Mouse (Mus musculus) left cerebral cortex, postnatal 10 days (tissue): ENCODE data around the gene Nle1. TPM values are rescaled to one million over a fixed set of nuclear protein-coding genes. Genes with fewer than 3 reads are reported as not detected.

Experiments used
- DNase-seq, 2 experiments: peaks; one replicate each; pipeline ENCODE4 v3.0.0; 2021 to 2022; ENCODE audit warnings: low spot score in 2 of 2, mixed read lengths in 1 of 2; ENCODE audit errors: extremely low spot score in 1 of 2
- intact Hi-C: fragments of 180-260 bp; cut with DNase I; formaldehyde crosslinking; loops from one replicate; pipeline ENCODE4 v1.15.1; 2025
- total RNA-seq, 2 experiments: library from RNA; stranded (reverse); gene quantifications; 2 replicates each; pipeline ENCODE4 v1.2.3; 2021

Nle1 gene
- total RNA-seq, 2 experiments from 2014 or later = 37.1 to 41.2 TPM

DNA sequence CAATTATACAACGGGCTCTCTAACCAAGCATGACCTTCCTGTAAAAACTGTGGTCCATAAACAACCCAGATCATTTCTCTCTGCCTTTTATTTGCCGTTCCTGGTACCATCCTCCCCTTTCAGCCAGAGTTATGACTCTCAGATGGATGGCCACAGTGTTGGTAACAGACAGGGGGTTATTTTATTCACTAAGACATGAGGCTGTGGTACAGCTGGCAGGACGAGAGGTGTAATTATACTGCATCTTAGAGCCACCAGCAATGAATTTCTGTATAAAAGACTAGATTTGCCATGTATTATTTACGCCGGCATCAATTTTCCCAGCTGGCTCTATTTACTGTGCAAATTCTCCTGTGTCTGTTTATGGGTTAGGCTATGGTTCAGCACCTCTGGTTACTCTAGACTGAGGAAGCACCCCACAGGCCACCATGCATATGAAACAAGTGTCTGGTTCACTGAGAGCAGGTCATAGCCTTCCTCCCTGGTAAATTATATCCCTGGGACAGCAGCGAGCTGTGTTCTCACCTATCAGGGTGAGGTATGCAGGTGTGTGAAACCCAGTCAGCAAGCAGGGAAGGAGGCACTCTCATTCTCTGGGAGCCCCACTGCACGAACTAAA lies 30.4 kb downstream of the Nle1 start:
- intact Hi-C loops = no loop called here
- DNase-seq = no peak

DNA sequence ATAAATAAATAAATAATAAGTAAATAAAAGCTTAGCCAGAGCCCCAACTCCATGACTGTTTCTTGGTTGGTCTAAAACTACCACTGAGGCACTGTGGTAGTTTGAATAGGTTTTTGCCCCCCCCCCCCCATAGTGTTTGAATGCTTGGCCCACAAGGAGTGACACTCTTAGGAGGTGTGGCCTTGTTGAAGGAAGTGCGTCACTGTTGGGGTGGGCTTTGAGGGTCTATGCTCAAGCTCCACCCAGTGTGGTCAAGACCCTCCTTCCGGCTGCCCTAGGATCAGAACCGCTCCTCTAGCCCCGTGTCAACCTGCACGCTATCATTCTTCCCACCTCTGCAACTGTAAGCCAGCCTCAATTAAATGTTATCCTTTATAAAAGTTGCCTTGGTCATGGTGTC lies 32.6 kb downstream of the Nle1 start:
- DNase-seq = no peak
- intact Hi-C loops = no loop called here

DNA sequence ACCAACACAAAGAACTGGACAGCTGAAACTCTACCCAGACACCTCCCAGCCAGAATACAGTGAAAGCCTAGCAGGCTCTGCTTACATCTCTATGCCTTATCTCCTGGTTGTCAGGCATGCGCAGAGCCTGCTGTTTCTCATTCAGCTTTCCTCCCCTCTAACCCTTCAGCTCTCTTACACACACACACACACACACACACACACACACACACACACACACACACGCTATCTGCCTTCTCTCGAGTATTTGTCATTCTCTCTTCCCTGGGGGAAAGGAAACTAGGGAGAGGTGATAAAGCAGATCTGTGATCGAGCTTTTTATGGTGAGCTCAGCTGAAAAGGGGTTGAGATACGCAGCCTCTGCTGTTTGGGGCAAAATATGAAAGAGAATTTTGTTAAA lies 33.3 kb downstream of the Nle1 start:
- no peak for DNase-seq
- intact Hi-C loops = loop anchor here (5.0 kb wide), 1 partner anchor 93 kb away; the partner anchor contains the start of gene Lig3

DNA sequence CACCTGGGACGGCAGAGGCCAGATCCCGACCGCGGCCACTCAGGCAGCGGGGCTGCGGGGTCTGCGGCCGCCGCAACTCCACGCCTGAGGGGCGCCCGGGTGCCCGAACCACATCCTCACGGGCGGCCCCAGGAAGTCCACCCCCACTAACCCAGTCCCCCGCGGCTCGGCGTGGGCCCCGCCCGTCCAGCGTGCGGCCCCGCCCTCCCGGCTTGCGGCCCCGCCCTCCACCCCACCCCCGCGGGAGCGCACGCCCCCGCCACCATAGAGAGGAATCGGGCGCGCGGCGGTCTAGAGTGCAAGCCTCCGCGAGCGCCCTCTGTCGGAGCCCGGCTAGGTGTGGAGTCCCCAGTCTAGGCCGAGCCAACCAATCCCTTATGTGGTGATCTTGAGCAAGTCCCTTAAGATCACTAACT lies 37.2 kb downstream of the Nle1 start, which contains the start of gene Rffl:
Gene Rffl, minus strand, starts transcription at position 180 of the 416 bp plus-strand sequence.
- intact Hi-C loops = loop anchor here (5.0 kb wide), 1 partner anchor 89 kb away; the partner anchor contains the start of gene Lig3
- DNase-seq = peak; percentile 88 to 96

DNA sequence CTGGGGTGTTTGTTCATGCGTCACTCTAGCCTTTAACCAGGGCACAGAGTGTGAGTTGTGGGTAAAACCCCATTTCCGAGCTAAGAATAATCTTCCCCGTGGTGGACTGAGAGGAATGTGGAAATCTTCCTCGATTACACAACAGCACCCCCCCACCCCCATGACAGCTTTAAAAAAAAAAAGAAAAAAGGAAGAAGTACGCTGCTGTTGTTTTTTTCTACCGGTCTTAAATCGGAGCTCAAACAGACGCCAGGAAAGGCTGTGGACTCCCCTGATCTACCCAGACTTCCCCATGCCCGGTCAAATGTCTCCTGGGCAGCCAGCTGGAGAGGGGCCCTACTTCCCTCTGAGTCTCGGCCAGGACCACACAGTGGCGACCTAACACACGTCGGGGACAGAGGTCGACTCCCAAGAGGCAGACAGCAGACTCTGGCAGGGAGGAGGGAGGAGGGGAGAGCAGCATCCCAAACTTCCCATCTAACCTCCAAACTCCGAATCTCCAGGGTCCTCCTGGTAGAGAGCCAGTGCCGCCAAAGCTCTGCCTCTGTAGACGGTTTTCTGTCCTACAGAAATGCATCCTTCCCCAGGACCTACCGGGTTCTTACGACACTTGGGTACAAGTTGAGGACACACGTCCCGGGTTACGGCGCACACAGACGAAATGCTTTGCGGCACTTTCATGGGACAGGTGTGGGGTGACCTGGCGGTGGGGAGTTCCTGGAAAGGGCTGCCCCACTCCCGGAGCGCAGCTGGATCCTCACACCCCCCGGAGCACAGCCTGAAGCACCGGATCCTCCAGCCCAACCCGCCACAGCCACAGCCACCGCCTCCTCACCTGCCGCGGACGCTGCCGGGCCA lies 37.8 kb downstream of the Nle1 start:
- DNase-seq = peak; percentile 36 to 58
- intact Hi-C loops = loop anchor here (5.0 kb wide), 1 partner anchor 88 kb away; the partner anchor contains the start of gene Lig3

DNA sequence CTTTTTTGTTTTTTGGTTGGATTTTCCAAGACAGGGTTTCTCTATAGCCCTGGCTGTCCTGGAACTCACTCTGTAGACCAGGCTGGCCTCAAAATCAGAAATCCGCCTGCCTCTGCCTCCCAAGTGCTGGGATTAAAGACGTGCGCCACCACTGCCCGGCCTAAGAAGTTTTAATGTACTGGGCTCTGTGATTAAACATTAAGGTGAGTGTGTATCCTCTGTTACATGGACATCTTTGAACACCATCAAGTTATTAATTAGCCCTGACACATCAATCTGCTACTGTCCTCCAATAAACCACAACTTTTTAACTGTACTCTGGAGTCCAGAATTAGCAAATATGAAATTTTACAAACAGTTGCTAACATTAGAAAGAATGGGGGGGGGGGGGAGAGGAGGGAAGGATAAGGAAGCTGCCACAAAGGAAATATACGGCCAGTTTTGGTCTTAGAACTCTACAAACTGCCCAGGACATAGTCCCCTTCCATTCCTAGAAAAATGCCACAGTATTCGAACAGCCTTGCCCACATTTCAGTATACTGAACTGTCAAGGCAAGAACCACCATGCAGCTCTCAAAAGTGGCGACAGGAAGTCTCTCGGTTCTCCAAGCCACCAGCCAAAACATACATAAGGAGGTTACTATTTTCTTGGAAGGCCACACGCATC lies 38.6 kb downstream of the Nle1 start:
- DNase-seq = no peak
- intact Hi-C loops = loop anchor here (5.0 kb wide), 1 partner anchor 87 kb away; the partner anchor contains the start of gene Lig3

DNA sequence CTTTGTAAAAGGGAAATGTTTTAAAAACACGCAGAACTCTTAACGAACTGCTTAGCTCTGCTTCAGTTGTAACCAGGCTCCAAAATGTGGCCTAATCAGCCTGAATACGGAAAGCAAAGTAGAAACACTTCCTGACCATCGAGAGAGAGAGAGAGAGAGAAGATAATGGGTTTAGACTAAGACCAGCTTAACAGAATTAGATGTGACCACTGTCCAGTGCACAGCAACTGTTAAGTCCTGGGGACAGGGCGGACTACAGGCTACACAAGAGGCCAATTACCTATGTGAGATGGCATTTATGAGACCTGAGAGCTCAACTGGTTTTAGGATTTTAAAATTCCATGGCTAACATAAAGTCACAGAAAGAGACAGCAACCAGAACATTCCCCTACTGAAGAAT lies 40.3 kb downstream of the Nle1 start:
- DNase-seq = no peak
- intact Hi-C loops = no loop called here

DNA sequence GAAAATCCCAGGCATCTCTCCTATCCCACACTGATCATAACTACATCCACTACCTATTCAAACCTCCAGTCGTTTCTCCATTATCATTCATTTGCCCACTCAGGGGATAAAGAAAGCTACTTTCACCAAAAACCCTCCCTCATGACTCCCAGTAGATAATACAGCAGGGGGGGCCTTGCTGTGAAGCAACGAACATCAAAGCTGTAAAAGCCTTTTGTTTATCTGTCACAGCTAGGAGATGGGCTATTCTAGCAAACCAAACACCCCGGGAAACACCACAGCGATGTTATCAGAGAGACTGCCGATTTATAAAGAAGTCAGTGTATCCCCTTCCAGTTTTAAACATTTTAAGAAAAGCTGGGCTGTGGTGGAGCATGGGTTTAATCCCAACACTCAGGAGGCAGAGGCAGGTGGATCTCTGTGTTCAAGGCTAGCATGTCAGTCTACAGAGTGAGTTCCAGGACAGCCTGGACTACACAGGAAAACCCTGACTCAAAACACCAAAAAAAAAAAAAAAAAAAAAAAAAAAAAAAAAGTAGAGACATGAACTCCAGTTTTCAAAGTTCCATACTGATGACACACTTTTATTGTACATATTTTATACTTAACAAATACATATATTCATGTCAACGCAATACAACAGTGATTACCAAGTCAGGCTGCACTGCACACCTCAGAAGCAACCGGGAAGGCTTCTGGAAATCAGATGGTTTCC lies 41.2 kb downstream of the Nle1 start:
- intact Hi-C loops = no loop called here
- DNase-seq = no peak

DNA sequence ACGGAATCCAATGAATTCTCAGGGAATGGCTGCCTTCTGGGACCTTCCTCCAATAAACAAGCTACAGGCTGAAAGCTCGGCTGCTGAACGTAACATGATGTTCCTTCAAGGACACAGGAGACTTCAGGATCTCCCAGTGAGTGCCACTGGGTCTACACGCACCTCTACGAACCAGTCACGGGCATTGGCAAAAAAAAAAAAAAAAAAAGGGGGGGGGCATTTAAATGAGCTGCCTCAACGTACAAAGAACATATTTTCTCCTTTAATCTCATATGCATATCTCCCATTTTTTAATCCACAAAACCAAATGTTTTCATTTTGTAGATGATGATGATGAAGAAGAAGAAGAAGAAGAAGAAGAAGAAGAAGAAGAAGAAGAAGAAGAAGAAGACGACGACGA lies 42.3 kb downstream of the Nle1 start:
- intact Hi-C loops = no loop called here
- DNase-seq = no peak

DNA sequence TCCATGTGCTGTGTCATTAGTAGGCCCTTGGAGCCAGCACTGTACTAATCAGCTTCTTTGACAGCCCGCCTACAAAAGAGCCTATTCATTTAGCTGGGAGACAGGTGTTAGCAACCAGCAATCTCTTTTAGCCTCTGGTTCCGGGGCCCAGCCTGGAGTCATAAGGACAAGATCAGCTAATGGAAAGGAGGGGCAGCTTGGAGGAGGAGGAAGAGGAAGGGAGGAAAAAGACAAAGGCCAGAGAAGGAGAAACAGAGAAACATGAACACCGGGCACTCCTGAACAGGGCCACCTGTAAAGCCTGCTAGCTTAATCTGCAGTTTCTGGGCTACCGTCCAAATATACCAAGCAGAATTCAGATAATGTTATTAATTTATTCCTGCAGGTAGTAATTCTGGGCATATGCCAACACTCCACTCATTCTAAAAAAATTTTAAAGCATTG lies 44.7 kb downstream of the Nle1 start:
- intact Hi-C loops = no loop called here
- no peak for DNase-seq

DNA sequence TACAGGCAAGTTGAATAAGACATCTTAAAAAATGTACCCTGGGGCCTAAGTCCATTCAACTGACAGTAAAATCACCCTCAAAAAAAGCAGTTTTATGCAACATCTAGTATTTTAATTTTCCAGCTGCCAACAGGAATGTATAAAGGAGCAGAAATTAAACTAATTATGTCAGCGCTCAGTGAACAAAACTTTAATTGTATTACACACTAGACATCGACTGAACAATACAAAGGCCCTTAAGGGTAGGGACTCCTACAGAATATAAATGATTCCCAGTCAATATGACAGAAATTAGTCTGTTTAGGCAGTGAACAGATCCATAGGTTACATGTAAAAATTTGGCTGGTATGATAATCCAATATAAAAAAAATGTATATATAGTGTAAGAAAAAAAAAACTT lies 45.2 kb downstream of the Nle1 start:
- intact Hi-C loops = no loop called here
- no peak for DNase-seq

DNA sequence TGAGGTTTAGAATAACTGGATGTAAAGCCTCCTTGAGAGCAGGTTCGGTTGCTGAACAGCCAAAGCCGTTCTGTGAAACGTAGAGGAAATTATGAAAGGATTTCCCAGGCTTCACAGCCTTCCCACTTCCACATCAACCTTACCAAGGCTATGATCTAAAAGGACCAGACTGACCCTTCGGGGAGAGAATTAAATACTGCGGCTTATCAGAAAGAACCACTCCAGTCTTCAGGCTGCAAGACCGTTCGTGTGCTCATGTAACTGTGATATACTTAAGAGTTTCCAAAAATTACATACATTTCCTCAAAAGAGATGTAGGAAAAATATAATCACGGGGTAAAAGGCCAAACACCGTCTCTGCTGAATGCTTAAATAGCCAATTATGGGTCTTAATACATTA lies 45.6 kb downstream of the Nle1 start:
- no peak for DNase-seq
- intact Hi-C loops = no loop called here

DNA sequence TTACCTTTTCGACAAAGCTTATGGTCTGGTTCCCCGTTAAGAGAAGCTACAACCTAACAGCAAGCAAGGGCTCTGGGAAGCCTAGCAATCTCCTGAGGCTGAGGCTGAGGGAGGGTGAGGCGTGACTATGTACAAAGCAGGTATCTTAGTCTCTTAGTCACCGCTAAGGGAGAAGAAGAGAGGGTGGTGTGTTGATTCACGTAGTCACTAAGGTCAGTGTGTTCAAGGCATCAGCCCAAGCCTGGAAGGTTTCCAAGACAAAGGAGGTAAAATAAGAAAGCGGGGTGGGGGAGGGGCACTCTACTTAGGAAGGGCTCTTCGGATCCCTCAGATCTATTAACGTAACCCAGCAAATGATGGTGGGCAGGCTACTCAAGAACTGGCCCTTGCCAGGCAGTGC lies 46.7 kb downstream of the Nle1 start:
- intact Hi-C loops = no loop called here
- no peak for DNase-seq

DNA sequence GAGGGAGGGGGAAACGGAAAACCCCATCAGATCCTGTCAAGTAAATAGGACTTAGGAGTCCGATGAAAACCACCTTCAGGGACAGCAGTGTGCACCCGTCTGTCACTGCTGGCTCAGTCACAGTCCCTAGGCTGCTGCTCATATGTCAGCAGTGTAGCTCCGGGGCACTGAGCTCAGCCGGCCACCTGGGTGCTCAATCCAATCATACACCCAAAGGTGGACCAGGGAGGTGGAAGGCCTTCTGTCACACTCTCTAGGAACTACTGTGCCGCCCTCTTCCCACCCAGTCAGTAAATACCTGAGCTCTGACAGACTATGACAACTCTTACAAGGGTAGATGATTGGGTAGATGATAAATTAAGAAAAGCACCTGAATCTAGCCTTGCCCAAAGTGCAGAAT lies 47.5 kb downstream of the Nle1 start:
- intact Hi-C loops = no loop called here

DNA sequence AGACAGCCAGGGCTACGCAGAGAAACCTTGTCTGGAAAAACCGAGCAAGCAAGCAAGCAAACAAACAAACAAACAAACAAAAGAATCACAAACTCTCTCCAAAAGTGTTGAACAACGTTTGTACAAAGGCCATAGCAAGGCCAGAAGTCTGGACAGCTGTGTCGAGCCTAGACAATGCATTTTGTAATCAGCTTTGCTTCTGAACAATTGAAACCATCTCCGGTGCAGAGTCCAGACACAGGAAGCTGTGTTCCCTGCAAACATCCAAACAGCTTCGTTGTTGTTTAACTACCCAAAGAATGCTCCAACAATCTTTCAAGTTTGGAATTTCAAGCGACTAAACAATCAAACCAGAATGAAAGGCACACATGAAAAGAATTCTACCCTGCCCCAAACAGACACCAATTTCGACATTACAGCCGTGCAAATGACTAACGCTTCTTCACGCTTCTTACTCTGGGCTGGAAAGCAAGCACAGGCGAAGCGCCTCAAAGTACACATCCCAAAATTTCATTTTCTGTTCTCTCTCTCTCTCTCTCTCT lies 50.8 kb downstream of the Nle1 start:
- intact Hi-C loops = no loop called here
- DNase-seq = no peak

More for the DNA sequence above, 47.5 kb downstream of the Nle1 start:
- DNase-seq = no peak

DNA sequence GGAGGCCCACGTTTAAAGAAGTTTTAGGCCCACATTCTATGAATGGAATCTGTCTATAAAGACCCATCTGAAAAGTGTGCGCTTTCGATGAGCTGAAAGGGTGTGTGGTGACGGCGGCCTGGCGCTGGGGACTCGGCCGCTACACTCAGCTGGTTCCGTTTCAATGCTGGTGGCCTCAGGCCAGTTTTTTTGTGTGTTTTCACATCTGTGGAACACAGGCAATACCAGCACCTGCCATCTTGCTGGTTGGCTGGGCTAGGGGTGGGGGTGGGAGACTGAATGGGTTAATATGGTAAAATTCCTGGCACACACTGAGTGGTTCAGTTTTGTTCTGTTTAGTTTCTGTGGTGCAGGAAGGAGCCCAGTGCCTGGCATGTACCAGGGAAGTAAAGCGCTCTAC lies 52.2 kb downstream of the Nle1 start:
- no peak for DNase-seq
- intact Hi-C loops = no loop called here

DNA sequence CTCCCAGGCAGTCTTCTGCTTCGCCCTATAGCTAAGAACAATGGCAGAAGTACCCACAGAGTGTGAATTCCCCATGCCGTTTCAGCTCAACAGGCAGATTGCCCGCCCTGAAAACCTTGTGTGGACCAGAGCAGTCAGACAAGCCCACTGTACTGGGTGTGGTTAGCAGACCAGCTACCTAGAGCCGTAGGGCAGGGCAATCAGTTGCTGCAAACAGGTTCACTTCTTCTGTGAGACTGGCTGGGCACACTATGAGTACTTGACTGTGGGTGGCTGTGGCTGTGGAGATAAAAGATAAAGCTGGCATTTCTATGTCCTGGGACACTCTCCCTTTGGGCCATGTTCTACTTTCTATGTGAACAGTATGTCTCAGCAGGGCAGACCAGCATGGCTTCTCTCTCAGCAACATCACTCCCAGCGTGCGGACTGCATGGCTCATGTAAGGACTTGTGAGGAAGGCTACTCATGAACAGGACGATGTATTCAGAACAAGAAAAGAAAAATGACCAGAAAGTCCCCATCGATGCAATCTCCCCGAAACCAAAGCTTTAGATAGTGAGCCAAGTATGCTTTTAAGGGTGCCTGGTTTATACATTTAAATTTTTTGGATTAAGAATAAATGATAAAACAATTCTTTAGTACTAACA lies 52.8 kb downstream of the Nle1 start:
- no peak for DNase-seq
- intact Hi-C loops = no loop called here

DNA sequence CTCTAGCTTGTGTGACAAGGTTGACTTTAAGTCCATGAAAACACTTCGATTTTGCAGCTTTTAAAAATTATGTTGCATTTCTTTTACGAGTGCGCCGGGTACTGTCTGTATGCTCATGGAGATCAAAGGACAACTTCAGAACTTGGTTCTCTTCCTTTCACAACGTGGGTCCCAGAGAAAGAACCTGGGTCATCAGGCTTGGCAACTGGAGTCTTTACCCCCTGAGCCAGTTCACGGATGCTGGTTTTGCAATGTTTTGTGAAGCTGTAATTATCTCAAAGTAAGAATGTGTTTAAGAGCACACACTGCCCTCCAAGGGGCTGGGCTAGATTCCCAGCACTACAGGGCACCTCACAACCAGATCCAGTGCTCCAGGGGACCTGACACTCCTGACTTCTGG lies 54.1 kb downstream of the Nle1 start:
- no peak for DNase-seq
- intact Hi-C loops = no loop called here
